Mouse (Mus musculus): ENCODE results near the gene Ccdc172. TPM values are rescaled to one million over a fixed set of nuclear protein-coding genes. Genes with fewer than 3 reads are reported as not detected.

The Ccdc172 gene
- not detected in 2 replicates for polyA plus RNA-seq (2012)

GRCm38 (mm10) chr19:58511818-58512217, at the start of gene Ccdc172:
Ccdc172 (plus strand) TSS chr19:58511993.

Other genes starting within 250 kb of the Ccdc172 start
- gene Gfra1, start 56.1 kb upstream of the Ccdc172 start, polyA plus RNA-seq (2012), result 0.68 and 1.9 TPM in 2 replicates
- gene Pnlip, start 140.5 kb downstream of the Ccdc172 start, polyA plus RNA-seq (2012), result not detected in 2 replicates
- not detected in 2 replicates for gene Pnliprp1, start 216.9 kb downstream of the Ccdc172 start, polyA plus RNA-seq (2012)
- not detected in 2 replicates for gene Pnliprp2, start 247.7 kb downstream of the Ccdc172 start, polyA plus RNA-seq (2012)

Data from megakaryocyte-erythroid progenitor cell, adult 5 weeks (primary cell).